Mouse (Mus musculus): Measurements from ENCODE around the gene Vma21. TPM values are rescaled to one million over a fixed set of nuclear protein-coding genes. Genes with fewer than 3 reads are reported as not detected.

The Vma21 gene
- polyA plus RNA-seq, 1 experiment = 17.3 TPM

- H3K79me2 ChIP-seq (ENCODE audit: control insufficient read depth, insufficient read depth) = no peaks in the 10 kb centered on the region
- no peak overlapping the region for H3ac ChIP-seq (ENCODE audit: control insufficient read depth, insufficient read length)
- H3K27me3 ChIP-seq (ENCODE audit: control insufficient read depth, insufficient read depth, insufficient read length) = no peaks in the 10 kb centered on the region
- H3K4me3 ChIP-seq = no peak overlapping the region
- H3K4me2 ChIP-seq (ENCODE audit: low read depth) = no peak overlapping the region
- TF ChIP-seq MYOG (IDR thresholded peaks at IDR 0.05; ENCODE audit: control insufficient read depth in 1 of 3, insufficient read depth in 1 of 3, insufficient read length in 2 of 3, low read depth in 2 of 3) (no peak), E2F4 (IDR thresholded peaks at IDR 0.05; ENCODE audit: insufficient read depth) (no peak), MYOD1 (IDR thresholded peaks at IDR 0.05; ENCODE audit: control insufficient read depth in 1 of 3, insufficient read length in 2 of 3, low read depth in 2 of 3) (no peak), MAX (IDR thresholded peaks at IDR 0.05; ENCODE audit: low read depth) (no peak), POLR2AphosphoS2 (IDR thresholded peaks at IDR 0.05; ENCODE audit: insufficient read length, low read depth) (no peak), TCF3 (IDR thresholded peaks at IDR 0.05; ENCODE audit: insufficient read length, low read depth) (no peak), CEBPB (IDR thresholded peaks at IDR 0.05; ENCODE audit: insufficient read depth, poor library complexity, severe bottlenecking) (no peak), TCF12 (IDR thresholded peaks at IDR 0.05; ENCODE audit: insufficient read depth, poor library complexity, severe bottlenecking) (no peak)
- no peaks in the 10 kb centered on the region for H3K36me3 ChIP-seq (ENCODE audit: control insufficient read depth, insufficient read depth)
Measured at GRCm38 (mm10) chrX:71798883-71799282, 16.8 kb upstream of the Vma21 start.

GRCm38 (mm10) chrX:71811966-71812835, 3.5 kb upstream of the Vma21 start:
- no peaks in the 10 kb centered on the region for H3K36me3 ChIP-seq (ENCODE audit: control insufficient read depth, insufficient read depth)
- peak overlapping the region; percentile 49 for H3K4me2 ChIP-seq (ENCODE audit: low read depth)
- H3K4me3 ChIP-seq = no peak overlapping the region
- TF ChIP-seq TCF3 (IDR thresholded peaks at IDR 0.05; ENCODE audit: insufficient read length, low read depth) (peak; percentile 28), MYOD1 (IDR thresholded peaks at IDR 0.05; ENCODE audit: control insufficient read depth in 1 of 3, insufficient read length in 2 of 3, low read depth in 2 of 3) (peak in 2 of 3 experiments; percentile 47 to 75), MYOG (IDR thresholded peaks at IDR 0.05; ENCODE audit: control insufficient read depth in 1 of 3, insufficient read depth in 1 of 3, insufficient read length in 2 of 3, low read depth in 2 of 3) (peak in 2 of 3 experiments; percentile 32 to 78), POLR2AphosphoS2 (IDR thresholded peaks at IDR 0.05; ENCODE audit: insufficient read length, low read depth) (no peak), TCF12 (IDR thresholded peaks at IDR 0.05; ENCODE audit: insufficient read depth, poor library complexity, severe bottlenecking) (peak; percentile 13), SRF (IDR thresholded peaks at IDR 0.05; ENCODE audit: control insufficient read depth, insufficient read length, low read depth) (no peak)
- no peak overlapping the region for H3ac ChIP-seq (ENCODE audit: control insufficient read depth, insufficient read length)
- peaks cover 4% of the 10 kb centered on the region for H3K79me2 ChIP-seq (ENCODE audit: control insufficient read depth, insufficient read depth)
- H3K27me3 ChIP-seq (ENCODE audit: control insufficient read depth, insufficient read depth, insufficient read length) = no peaks in the 10 kb centered on the region

GRCm38 (mm10) chrX:71816401-71816857, 705 bp downstream of the Vma21 start:
- H3K79me2 ChIP-seq (ENCODE audit: control insufficient read depth, insufficient read depth) = peaks cover 29% of the 10 kb centered on the region
- TF ChIP-seq MYOD1 (IDR thresholded peaks at IDR 0.05; ENCODE audit: control insufficient read depth in 1 of 3, insufficient read length in 2 of 3, low read depth in 2 of 3) (peak in 2 of 3 experiments; percentile 25 to 60), CEBPB (IDR thresholded peaks at IDR 0.05; ENCODE audit: insufficient read depth, poor library complexity, severe bottlenecking) (no peak), USF1 (IDR thresholded peaks at IDR 0.05; ENCODE audit: low read depth) (peak; percentile 60), REST (IDR thresholded peaks at IDR 0.05; ENCODE audit: insufficient read depth, insufficient read length) (no peak), POLR2A (IDR thresholded peaks at IDR 0.05; ENCODE audit: insufficient read length, low read depth) (peak; percentile 89), POLR2AphosphoS2 (IDR thresholded peaks at IDR 0.05; ENCODE audit: insufficient read length, low read depth) (peak; percentile 80), E2F4 (IDR thresholded peaks at IDR 0.05; ENCODE audit: insufficient read depth) (peak; percentile 25), TCF3 (IDR thresholded peaks at IDR 0.05; ENCODE audit: insufficient read length, low read depth) (no peak), MYOG (IDR thresholded peaks at IDR 0.05; ENCODE audit: control insufficient read depth in 1 of 3, insufficient read depth in 1 of 3, insufficient read length in 2 of 3, low read depth in 2 of 3) (peak; percentile 30 to 55 (median 41)), SRF (IDR thresholded peaks at IDR 0.05; ENCODE audit: control insufficient read depth, insufficient read length, low read depth) (peak; percentile 33)
- peak overlapping the region; percentile 41 for H3ac ChIP-seq (ENCODE audit: control insufficient read depth, insufficient read length)
- H3K27me3 ChIP-seq (ENCODE audit: control insufficient read depth, insufficient read depth, insufficient read length) = no peaks in the 10 kb centered on the region
- no peaks in the 10 kb centered on the region for H3K36me3 ChIP-seq (ENCODE audit: control insufficient read depth, insufficient read depth)
- H3K4me2 ChIP-seq (ENCODE audit: low read depth) = peak overlapping the region; percentile 44
- peak overlapping the region; percentile 60 for H3K4me3 ChIP-seq

GRCm38 (mm10) chrX:71816931-71817361, 1.2 kb downstream of the Vma21 start:
- H3ac ChIP-seq (ENCODE audit: control insufficient read depth, insufficient read length) = peak overlapping the region; percentile 41
- peak overlapping the region; percentile 76 for H3K4me2 ChIP-seq (ENCODE audit: low read depth)
- H3K27me3 ChIP-seq (ENCODE audit: control insufficient read depth, insufficient read depth, insufficient read length) = no peaks in the 10 kb centered on the region
- no peaks in the 10 kb centered on the region for H3K36me3 ChIP-seq (ENCODE audit: control insufficient read depth, insufficient read depth)
- H3K79me2 ChIP-seq (ENCODE audit: control insufficient read depth, insufficient read depth) = peaks cover 29% of the 10 kb centered on the region
- TF ChIP-seq POLR2AphosphoS2 (IDR thresholded peaks at IDR 0.05; ENCODE audit: insufficient read length, low read depth) = no peak
- H3K4me3 ChIP-seq = peak overlapping the region; percentile 60

- no peak overlapping the region for H3K4me3 ChIP-seq
- no peaks in the 10 kb centered on the region for H3K36me3 ChIP-seq (ENCODE audit: control insufficient read depth, insufficient read depth)
Measured at GRCm38 (mm10) chrX:71838911-71839310, 23.2 kb downstream of the Vma21 start.

More at GRCm38 (mm10) chrX:71838911-71839310, 23.2 kb downstream of the Vma21 start:
- no peak overlapping the region for H3ac ChIP-seq (ENCODE audit: control insufficient read depth, insufficient read length)
- H3K79me2 ChIP-seq (ENCODE audit: control insufficient read depth, insufficient read depth) = no peaks in the 10 kb centered on the region
- no peaks in the 10 kb centered on the region for H3K27me3 ChIP-seq (ENCODE audit: control insufficient read depth, insufficient read depth, insufficient read length)
- no peak overlapping the region for H3K4me2 ChIP-seq (ENCODE audit: low read depth)
- TF ChIP-seq TCF12 (IDR thresholded peaks at IDR 0.05; ENCODE audit: insufficient read depth, poor library complexity, severe bottlenecking) = no peak
- no peak for TF ChIP-seq TCF3 (IDR thresholded peaks at IDR 0.05; ENCODE audit: insufficient read length, low read depth)
- TF ChIP-seq REST (IDR thresholded peaks at IDR 0.05; ENCODE audit: insufficient read depth, insufficient read length) = no peak
- no peak for TF ChIP-seq USF1 (IDR thresholded peaks at IDR 0.05; ENCODE audit: low read depth)
- TF ChIP-seq MAX (IDR thresholded peaks at IDR 0.05; ENCODE audit: low read depth) = no peak
- no peak for TF ChIP-seq MYOD1 (IDR thresholded peaks at IDR 0.05; ENCODE audit: control insufficient read depth in 1 of 3, insufficient read length in 2 of 3, low read depth in 2 of 3)
- no peak for TF ChIP-seq POLR2A (IDR thresholded peaks at IDR 0.05; ENCODE audit: insufficient read length, low read depth)
- TF ChIP-seq CEBPB (IDR thresholded peaks at IDR 0.05; ENCODE audit: insufficient read depth, poor library complexity, severe bottlenecking) = no peak
- TF ChIP-seq SRF (IDR thresholded peaks at IDR 0.05; ENCODE audit: control insufficient read depth, insufficient read length, low read depth) = no peak
- TF ChIP-seq POLR2AphosphoS2 (IDR thresholded peaks at IDR 0.05; ENCODE audit: insufficient read length, low read depth) = no peak
- no peak for TF ChIP-seq MYOG (IDR thresholded peaks at IDR 0.05; ENCODE audit: control insufficient read depth in 1 of 3, insufficient read depth in 1 of 3, insufficient read length in 2 of 3, low read depth in 2 of 3)
- no peak for TF ChIP-seq E2F4 (IDR thresholded peaks at IDR 0.05; ENCODE audit: insufficient read depth)
